Mouse (Mus musculus) activated CD4-positive, CD25-positive, alpha-beta regulatory T cell, adult 4 months (primary cell): Measurements from ENCODE around the gene Dhx30. TPM values are rescaled to one million over a fixed set of nuclear protein-coding genes. Genes with fewer than 3 reads are reported as not detected.

ENCODE experiments used
- ATAC-seq: one replicate; pipeline ENCODE4 v1.8.0; 2017
- polyA plus RNA-seq, 2 experiments: library from polyadenylated mRNA; unstranded; fragments of 100-300 nt; shearing (Covaris generic); gene quantifications; one replicate each; pipeline ENCODE4 v1.2.1; 2017

Gene Dhx30
- polyA plus RNA-seq, 2 experiments from 2014 or later = 74.5 to 77.7 TPM

DNA sequence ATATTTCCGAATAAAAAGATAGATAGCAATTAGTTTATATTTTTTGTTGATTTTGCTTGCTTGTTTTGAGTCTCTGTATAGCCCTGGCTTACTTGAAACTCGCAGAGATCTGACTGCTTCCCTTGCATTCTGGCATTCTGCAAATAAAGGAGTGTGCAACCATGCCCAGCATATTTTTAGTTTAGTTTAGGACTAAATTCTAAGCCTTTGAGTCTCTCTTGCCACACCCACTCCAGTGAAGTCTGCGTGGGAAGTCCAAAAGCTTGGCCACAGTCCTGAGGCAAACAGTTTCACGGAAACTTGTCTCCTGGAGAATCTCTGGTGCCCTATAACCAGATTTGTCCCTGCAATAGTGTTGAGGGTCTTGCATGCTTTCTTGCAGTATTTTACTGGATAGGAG is 73.3 kb downstream of the Dhx30 start:
- ATAC-seq = no peak

DNA sequence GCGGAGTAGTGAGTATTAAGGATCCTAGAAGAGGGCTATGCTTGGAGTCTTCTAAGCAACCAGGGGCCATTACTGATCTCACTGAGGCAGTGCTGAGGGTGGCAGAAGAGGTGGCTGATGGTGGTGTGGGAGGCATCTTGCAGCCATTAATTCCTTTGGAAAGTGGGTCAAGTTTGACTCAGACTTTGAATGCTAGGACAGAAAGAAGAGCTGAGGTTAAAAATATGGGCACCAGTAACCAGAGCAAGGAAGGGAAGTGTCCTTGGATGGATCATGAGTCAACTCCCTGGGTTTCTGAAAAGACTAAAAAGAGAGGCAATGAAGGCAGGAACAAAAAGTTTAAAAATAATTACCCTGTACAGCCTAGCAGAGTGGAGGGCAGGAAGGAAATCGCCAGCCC is 79.1 kb downstream of the Dhx30 start:
- ATAC-seq = no peak

- ATAC-seq = no peak
These were observed 79.7 kb downstream of the Dhx30 start for GRCm38 (mm10) chr9:110037895-110038294.

- no peak for ATAC-seq
These were observed 82.5 kb downstream of the Dhx30 start for GRCm38 (mm10) chr9:110035091-110035490.

Other genes starting within 250 kb of the Dhx30 start
- gene Cdc25a, start 242.3 kb downstream of the Dhx30 start, polyA plus RNA-seq = 1 to 10 TPM; 7.1 to 7.7 TPM
- gene Map4, start 186.4 kb downstream of the Dhx30 start, polyA plus RNA-seq = 10 to 100 TPM; 40.8 to 42.7 TPM
- gene Smarcc1, start 122 bp downstream of the Dhx30 start, polyA plus RNA-seq = 10 to 100 TPM; 30.7 to 34.5 TPM
- gene Cspg5, start 126.0 kb upstream of the Dhx30 start, polyA plus RNA-seq = under 1 TPM in 1 of 2 experiments, not detected in 1; 0.17 TPM
- gene Elp6, start 187.3 kb upstream of the Dhx30 start, polyA plus RNA-seq = 10 to 100 TPM; 14.4 to 16.1 TPM
- 10 to 100 TPM; 12.5 to 12.9 TPM for gene Scap, start 215.5 kb upstream of the Dhx30 start, polyA plus RNA-seq